Mouse (Mus musculus): Measurements from ENCODE around the gene Ccr3.

- TF ChIP-seq GATA1 (IDR thresholded peaks at IDR 0.05; ENCODE audit: low read length) (no peak), TAL1 (IDR thresholded peaks at IDR 0.05; ENCODE audit: low read length) (no peak)
Measured at GRCm38 (mm10) chr9:123991312-123991906, 30.4 kb upstream of the Ccr3 start.

Measured in erythroblast, embryonic 14.5 days (primary cell).